Mouse (Mus musculus) retina, postnatal 1 day (tissue): Measurements from ENCODE around the gene Ednrb.
"Not testable (repeated sequence)": the region's sequence is repeated elsewhere in the genome, so short reads cannot be mapped to it uniquely, and the experiment has no call there.

Experiments
- DNase-seq: peaks from one replicate; pipeline ENCODE4 v3.0.0-alpha.2; 2012

Gene Ednrb

DNA sequence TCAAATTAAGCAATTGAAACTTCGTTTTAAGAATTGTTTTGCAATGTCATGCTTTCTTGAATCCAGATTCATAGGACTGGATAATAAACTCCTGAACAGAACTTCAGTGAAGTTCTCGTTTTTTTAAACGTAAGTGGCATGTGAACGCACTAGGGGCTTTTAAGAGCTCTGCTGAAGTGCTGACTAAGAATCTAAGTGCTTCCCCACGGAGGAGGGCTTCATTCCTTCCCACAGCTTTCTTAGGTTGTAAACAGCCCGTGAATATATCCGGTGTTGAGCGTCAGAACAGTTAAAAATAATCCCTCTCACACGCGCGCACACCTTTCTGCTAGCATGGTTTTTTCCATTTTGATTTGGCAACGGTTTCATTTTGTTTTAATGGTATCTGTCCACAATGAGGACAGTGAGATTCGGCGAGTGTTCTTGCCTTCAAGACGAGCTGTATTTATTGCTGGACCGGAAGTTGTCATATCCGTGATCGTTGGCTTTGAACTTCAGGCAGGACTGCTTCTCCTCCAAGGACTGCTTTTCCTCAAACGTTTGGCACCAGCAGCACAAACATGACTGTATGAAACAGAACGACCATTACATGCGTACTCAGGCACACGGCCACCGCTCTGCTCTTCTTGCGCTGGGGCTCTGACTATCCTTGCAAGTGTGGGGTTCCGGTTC lies 27.4 kb downstream of the Ednrb start:
- no peak for DNase-seq

- DNase-seq: no peak
Measured at GRCm38 (mm10) chr14:103815542-103815941, 28.7 kb downstream of the Ednrb start.

- DNase-seq: no peak
Measured at GRCm38 (mm10) chr14:103814015-103814691, 30.0 kb downstream of the Ednrb start.

DNA sequence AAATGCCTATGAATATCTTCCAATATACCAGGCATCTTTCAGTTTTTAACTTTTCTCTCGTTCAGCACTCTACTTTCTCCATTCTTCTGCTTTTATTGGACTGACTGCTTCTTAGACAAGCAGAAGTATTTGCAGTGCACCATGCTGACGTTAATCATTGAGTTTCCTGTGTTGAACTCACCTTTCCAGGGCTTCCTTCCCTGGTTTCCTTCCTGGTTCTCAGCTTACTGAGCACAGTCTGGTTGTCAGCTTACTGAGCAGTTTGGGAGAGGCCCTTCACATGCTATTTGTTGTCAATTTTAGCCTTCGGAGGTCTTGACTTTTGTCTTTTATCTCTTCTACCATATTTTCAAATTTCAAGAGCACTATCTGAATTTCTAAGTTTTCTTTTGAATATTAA lies 31.0 kb downstream of the Ednrb start:
- DNase-seq: no peak

- no peak for DNase-seq
Measured at GRCm38 (mm10) chr14:103811291-103811690, 32.9 kb downstream of the Ednrb start.

DNA sequence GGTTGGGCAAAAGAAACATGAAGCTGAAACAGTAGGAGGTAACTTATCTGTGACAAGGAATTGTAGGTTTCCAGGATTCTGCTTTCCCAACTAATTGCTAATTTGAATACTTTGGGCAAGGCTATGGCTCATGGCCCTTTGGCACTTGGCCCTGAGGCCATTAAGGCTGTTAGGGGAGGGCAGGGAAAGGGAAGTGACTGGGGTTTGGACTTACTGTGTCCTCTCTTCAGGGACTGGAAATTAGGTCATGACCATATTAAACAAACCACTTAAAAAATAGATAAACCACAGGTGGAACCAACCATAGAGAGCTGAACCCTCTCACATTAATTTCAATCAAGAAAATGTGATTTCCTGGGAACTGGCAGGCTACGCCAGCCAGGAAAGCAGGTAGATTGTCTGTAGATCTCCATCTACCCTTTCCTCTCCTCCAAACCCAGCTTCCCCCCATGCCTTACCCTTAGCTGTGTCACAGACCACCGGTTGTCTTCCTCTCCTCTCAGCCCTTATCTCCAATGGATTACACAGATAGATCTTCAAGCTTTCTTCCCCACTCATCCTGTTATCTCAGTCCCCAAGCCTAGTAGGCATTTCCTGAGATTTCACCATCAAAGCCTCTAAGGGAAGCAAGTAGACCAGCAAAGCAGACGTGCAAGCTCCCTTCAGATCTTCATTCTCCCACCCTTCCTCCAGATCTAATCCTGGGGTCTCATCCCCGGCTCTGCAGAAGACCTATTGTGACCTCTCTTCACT lies 40.1 kb downstream of the Ednrb start:
- no peak for DNase-seq

DNA sequence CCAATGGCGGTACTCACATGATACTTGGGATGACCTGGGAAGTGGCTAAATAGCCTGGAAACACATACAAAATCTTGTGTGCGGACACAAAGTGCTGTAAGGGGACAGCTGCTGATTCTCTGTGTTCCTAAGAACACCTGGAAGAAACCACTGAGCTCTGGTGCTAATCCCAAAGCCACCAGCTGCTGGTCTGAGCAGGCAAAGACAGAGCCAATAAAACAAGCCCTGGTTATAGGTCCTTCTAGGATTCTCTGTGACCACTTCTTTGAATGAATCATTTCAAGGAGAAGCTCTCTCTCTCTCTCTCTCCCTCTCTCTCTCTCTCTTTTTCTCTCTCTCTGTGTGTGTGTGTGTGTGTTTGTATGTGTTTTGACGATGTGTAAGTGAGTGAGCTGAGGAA lies 47.1 kb downstream of the Ednrb start:
- no peak for DNase-seq

DNA sequence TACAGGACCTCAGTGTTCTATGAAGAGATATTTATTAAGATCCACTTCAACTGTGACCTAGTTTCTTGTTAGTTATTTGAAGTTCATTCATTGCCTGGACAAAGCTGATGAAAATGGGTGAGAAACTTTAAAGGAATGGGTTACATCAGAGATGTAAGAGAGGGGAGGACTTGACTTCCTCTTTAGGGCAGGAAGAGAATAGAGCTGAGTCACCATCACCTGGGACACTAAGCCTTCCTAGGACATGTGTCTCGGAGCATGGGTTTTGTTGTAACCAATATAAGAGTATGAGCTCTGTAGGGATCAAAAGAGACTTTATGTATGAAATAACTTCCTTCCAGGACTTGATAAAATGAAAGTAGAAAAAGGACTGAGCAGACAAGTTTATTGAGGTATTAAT lies 48.6 kb downstream of the Ednrb start:
- no peak for DNase-seq

DNA sequence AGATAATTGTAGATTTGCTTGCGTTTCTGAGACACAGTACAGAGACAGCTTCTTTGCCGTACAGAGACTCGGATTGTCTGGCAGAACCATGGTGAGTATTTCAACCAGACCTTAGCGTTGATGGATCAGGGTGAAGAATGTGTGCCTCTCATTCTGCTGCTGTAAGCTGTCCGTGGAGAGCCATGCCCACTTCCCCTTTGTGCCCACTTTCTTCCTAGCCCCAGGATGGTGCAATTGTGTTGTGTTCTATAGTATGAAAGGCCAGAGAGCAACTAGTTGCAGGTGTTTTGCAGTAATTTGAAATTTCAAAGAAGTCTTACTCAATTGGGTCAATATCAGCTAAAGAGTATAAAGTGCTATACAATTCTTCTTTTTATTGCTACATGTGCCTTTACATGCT lies 50.8 kb downstream of the Ednrb start:
- no peak for DNase-seq

DNA sequence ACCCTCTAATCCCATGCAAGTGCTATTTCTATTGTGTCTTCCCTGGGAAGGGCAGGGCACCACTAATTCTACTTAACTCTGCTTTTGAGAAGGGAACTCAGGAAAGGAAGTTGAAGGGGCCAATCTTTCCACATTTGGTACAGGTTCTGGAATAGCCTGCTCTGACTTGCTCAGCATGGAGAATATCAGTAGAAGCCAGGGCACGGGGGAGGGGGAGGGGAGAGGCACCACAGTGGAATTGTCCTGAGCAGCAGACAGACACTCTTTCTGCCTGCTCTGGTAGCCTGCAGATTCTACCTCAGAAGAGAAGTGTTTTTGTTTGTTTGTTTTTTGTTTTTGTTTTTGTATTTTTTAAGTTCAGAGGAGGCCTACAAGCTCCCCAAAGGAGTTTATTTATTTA lies 51.5 kb downstream of the Ednrb start:
- DNase-seq: peak; percentile 42

- DNase-seq: no peak
Measured at GRCm38 (mm10) chr14:103787547-103787946, 56.7 kb downstream of the Ednrb start.

DNA sequence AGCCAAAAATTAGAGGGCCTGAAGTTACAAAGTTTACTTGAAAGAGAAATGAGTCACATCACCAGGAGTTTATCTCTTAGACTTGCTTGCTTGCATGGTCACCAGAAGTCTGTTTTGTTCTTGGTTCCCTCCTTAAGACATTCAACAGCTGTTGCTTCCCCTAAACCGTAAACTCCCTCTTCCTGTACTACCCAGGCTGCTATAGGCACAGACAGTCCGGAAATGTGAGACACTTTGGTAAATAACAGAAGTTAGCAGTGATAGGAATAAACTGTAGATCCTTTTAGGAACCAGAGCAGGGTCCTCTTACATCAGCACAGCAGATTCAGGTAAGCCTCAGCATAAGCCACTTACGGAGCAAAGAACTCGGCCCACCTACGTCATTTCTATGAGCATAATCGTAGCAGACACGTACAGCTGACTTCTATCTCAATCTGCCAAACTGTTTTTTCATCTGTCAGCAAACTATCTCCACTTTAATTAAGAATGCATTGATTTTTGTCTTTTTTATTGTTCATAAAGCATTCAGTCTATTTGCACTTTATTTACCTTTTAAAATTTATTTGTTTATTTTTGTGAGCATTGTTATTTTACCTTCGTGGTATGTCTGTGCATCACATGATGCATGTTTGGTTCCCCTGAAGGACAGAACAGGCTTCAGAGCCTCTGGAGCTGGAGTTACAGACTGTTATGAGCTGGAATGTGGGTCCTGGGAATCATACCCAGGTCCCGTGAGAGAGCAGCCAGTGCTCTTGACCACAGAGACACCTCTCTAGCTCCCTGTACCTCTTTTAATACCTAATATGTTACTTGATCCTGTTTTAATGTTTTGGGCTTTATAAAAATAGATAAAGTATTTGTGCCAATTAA lies 58.9 kb downstream of the Ednrb start:
- no peak for DNase-seq

GRCm38 (mm10) chr14:103780336-103780735 lies 63.9 kb downstream of the Ednrb start:
- DNase-seq: not testable (repeated sequence)

DNA sequence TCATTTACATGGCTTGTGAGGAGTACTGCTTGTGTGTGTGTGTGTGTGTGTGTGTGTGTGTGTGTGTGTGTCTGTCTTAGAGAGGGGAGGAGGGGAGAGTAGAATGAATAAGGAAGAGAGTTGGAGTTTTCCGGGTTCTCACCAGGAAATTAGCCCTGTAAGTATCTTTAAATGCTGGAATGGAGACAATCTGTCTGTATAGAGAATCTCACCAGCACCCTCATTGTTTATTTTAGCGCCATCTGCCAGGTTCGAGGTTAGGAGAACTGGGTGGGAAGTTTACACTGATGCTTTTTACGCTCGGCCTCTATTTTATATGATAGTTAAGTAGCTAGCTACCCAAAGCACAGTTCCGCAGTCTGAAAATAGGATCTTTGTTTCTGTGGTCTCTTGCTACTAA lies 64.9 kb downstream of the Ednrb start:
- peak; percentile 43 for DNase-seq

DNA sequence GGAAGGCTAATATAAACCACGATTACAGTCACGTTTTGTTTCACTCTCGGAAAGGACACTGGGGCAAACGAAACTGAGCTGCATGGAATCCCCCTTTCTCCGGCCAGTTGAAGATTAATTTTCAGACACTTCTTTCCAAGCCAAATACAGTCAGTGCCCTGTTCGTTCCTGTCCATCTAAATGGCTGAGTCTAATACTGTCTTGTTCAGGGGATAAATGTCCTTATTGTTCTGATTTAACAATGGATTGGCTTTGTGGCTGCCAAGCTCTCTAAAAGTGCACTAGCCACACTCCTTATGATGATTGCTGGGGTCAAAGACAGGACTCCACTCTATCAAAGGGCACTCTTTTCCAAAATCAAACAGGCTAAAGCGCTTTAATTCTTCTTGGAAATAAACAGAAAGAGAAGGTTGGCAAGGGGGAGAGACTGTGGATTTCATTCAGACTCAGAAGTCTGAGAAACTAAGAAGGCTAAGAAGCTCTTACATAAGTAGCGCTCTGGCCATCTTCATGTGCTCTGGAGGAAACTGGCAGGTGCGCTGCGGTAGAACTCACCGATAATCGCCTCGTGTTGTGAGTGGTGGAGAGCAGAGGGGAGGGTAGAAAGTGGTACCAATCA lies 65.6 kb downstream of the Ednrb start:
- DNase-seq: peak; percentile 75

GRCm38 (mm10) chr14:103778009-103778431 lies 66.2 kb downstream of the Ednrb start:
- DNase-seq: peak; percentile 90

DNA sequence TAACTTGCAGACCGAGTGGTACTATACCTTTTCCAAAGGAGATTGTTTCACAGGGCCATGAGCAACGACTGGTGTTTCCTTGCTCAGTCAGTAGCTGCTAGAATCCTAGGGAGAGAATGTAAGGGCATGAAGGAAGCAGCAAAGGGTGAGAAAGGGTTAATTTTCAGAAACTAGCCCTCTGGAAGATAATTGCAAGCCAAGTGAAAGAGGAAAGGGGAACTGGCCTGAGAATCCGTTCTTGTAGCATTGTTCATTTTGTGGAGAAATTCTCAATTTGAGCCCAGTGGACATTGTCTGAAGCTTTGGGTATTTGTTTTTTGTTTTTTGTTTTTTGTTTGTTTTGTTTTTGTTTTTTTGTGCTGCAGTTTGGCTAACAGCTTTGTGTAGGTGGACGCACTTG lies 66.8 kb downstream of the Ednrb start:
- peak; percentile 72 for DNase-seq

- peak; percentile 48 for DNase-seq
Measured at GRCm38 (mm10) chr14:103769319-103770245, 74.6 kb downstream of the Ednrb start.

GRCm38 (mm10) chr14:103767488-103767887 lies 76.7 kb downstream of the Ednrb start:
- DNase-seq: no peak
